9 mouse cellular contexts compared by ENCODE assay signal in genomic region chr16:18798841-18799240, GRCm38 (mm10). TPM values are rescaled to one million over a fixed set of nuclear protein-coding genes. Genes with fewer than 3 reads are reported as not detected.
A peak's percentile ranks its signal among the peaks of the same experiment; 100 is the strongest.
DNase-seq lines count a peak whose midpoint lies in the region; ATAC-seq and TF ChIP-seq lines count a peak whose summit lies in the region.
"Had no signal": no experiment of that assay in that cellular context is flagged by ENCODE, and none has a peak within 500 bp of the region (broad histone marks: within the 10 kb centered on the region; RNA-seq: fewer than 3 reads in every experiment).

No protein-coding gene starts in this region.

- no peak for TF ChIP-seq EP300 in liver, postnatal 0 days (IDR thresholded peaks at IDR 0.05; ENCODE audit: low read depth)

- no peak overlapping the region for H3K4me3 ChIP-seq in liver, postnatal 0 days (ENCODE audit: low read depth, low read length)
- H3K4me3 ChIP-seq in liver, embryonic 12.5 days = no peak overlapping the region
- H3K4me3 ChIP-seq in forebrain, embryonic 13.5 days = no peak overlapping the region
- H3K4me3 ChIP-seq in hindbrain, postnatal 0 days (ENCODE audit: low read length) = no peak overlapping the region
- H3K4me3 ChIP-seq in neural tube, embryonic 14.5 days (ENCODE audit: low read depth, low read length) = no peak overlapping the region
- H3K4me3 ChIP-seq: megakaryocyte, embryonic 14.5 days had no signal

- WGBS in liver, postnatal 0 days (ENCODE audit: insufficient replicate concordance) = 82% methylated on average over 2 of the region's 2 CpGs
- 79% methylated on average over 2 of the region's 2 CpGs for WGBS in liver, embryonic 12.5 days (ENCODE audit: insufficient replicate concordance)
- WGBS in forebrain, embryonic 13.5 days = 80% methylated on average over 2 of the region's 2 CpGs
- 64% methylated on average over 2 of the region's 2 CpGs for WGBS in hindbrain, postnatal 0 days
- WGBS in neural tube, embryonic 14.5 days = 65% methylated on average over 2 of the region's 2 CpGs

- H3K27me3 ChIP-seq in liver, postnatal 0 days (ENCODE audit: insufficient read depth, low read length) = no peaks in the 10 kb centered on the region
- H3K27me3 ChIP-seq in liver, embryonic 12.5 days (replicated peaks) = no peaks in the 10 kb centered on the region
- no peaks in the 10 kb centered on the region for H3K27me3 ChIP-seq in forebrain, embryonic 13.5 days
- no peaks in the 10 kb centered on the region for H3K27me3 ChIP-seq in hindbrain, postnatal 0 days (ENCODE audit: insufficient read depth, low read length)
- no peaks in the 10 kb centered on the region for H3K27me3 ChIP-seq in neural tube, embryonic 14.5 days (ENCODE audit: control insufficient read depth, insufficient read depth, low read length)
- H3K27me3 ChIP-seq: megakaryocyte, embryonic 14.5 days had no signal

- H3K36me3 ChIP-seq in liver, postnatal 0 days (replicated peaks; ENCODE audit: insufficient read depth, low read length) = peaks cover 68% of the 10 kb centered on the region
- H3K36me3 ChIP-seq in liver, embryonic 12.5 days = peaks cover 92% of the 10 kb centered on the region
- peaks cover 80% of the 10 kb centered on the region for H3K36me3 ChIP-seq in forebrain, embryonic 13.5 days (ENCODE audit: poor library complexity, severe bottlenecking)
- no peaks in the 10 kb centered on the region; the same call in 1 of the 2 replicates for H3K36me3 ChIP-seq in hindbrain, postnatal 0 days (ENCODE audit: insufficient read depth, low read length)
- H3K36me3 ChIP-seq in neural tube, embryonic 14.5 days (ENCODE audit: control insufficient read depth, insufficient read depth, low read length) = no peaks in the 10 kb centered on the region

- H3K4me1 ChIP-seq in liver, postnatal 0 days (ENCODE audit: insufficient read depth) = no peaks in the 10 kb centered on the region
- no peaks in the 10 kb centered on the region for H3K4me1 ChIP-seq in liver, embryonic 12.5 days
- H3K4me1 ChIP-seq in forebrain, embryonic 13.5 days = no peaks in the 10 kb centered on the region
- no peaks in the 10 kb centered on the region for H3K4me1 ChIP-seq in hindbrain, postnatal 0 days (ENCODE audit: insufficient read depth, low read length)
- no peaks in the 10 kb centered on the region for H3K4me1 ChIP-seq in neural tube, embryonic 14.5 days (ENCODE audit: control insufficient read depth, insufficient read depth, low read length)

- peak; percentile 72 for TF ChIP-seq CTCF in liver, postnatal 0 days (IDR thresholded peaks at IDR 0.05; ENCODE audit: low read depth)
- peak; percentile 91 for TF ChIP-seq CTCF in hindbrain, postnatal 0 days (IDR thresholded peaks at IDR 0.05; ENCODE audit: low read depth)

- no peak overlapping the region for H3K4me2 ChIP-seq in liver, postnatal 0 days (ENCODE audit: low read depth, low read length)
- H3K4me2 ChIP-seq in liver, embryonic 12.5 days = no peak overlapping the region
- no peak overlapping the region for H3K4me2 ChIP-seq in forebrain, embryonic 13.5 days
- H3K4me2 ChIP-seq in hindbrain, postnatal 0 days (ENCODE audit: low read depth, low read length) = no peak overlapping the region
- H3K4me2 ChIP-seq in neural tube, embryonic 14.5 days (ENCODE audit: low read depth, low read length) = no peak overlapping the region

- no peak for DNase-seq in liver, postnatal 0 days
- peak; percentile 47 to 53 for DNase-seq in adrenal gland, adult 18-20 months (ENCODE audit: low spot score in 2 of 2)
- peak; percentile 75 for DNase-seq in hindbrain, postnatal 0 days (ENCODE audit: low spot score)
- peak; percentile 52 to 74 for DNase-seq in left cerebral cortex, postnatal 10 days (ENCODE audit: extremely low spot score in 1 of 2, low spot score in 2 of 2)

- no peak overlapping the region for H3K9ac ChIP-seq in liver, postnatal 0 days (replicated peaks)
- no peak overlapping the region for H3K9ac ChIP-seq in liver, embryonic 12.5 days
- H3K9ac ChIP-seq in forebrain, embryonic 13.5 days = no peak overlapping the region
- H3K9ac ChIP-seq in hindbrain, postnatal 0 days (replicated peaks; ENCODE audit: low read length) = no peak overlapping the region
- no peak overlapping the region for H3K9ac ChIP-seq in neural tube, embryonic 14.5 days (replicated peaks; ENCODE audit: low read depth, low read length)

- intact Hi-C loops in left cerebral cortex, postnatal 10 days (cut with DNase I) = loop anchor here (1.0 to 10.0 kb wide), 2 partner anchors 103 to 354 kb away; no protein-coding TSS in a partner anchor

- no peak for ATAC-seq in liver, postnatal 0 days
- ATAC-seq in liver, embryonic 12.5 days = no peak
- 0 out of 2 replicates have a peak, but pooled peaks have one; percentile 48 for ATAC-seq in forebrain, embryonic 13.5 days
- ATAC-seq in hindbrain, postnatal 0 days = peak; percentile 80
- ATAC-seq in neural tube, embryonic 14.5 days (ENCODE audit: low read depth) = peak; percentile 86; the same call in 1 of the 2 replicates
- no peak for ATAC-seq in inflammation-experienced regulatory T-cells, adult 6 months

- no peaks in the 10 kb centered on the region for H3K9me3 ChIP-seq in liver, postnatal 0 days (ENCODE audit: low read length)
- no peaks in the 10 kb centered on the region for H3K9me3 ChIP-seq in liver, embryonic 12.5 days (replicated peaks)
- no peaks in the 10 kb centered on the region for H3K9me3 ChIP-seq in forebrain, embryonic 13.5 days (replicated peaks)
- H3K9me3 ChIP-seq in hindbrain, postnatal 0 days (ENCODE audit: low read length) = no peaks in the 10 kb centered on the region
- H3K9me3 ChIP-seq in neural tube, embryonic 14.5 days (ENCODE audit: control insufficient read depth, low read length) = no peaks in the 10 kb centered on the region
- H3K9me3 ChIP-seq: megakaryocyte, embryonic 14.5 days had no signal

- no peak overlapping the region for H3K27ac ChIP-seq in liver, postnatal 0 days (ENCODE audit: low read depth)
- no peak overlapping the region for H3K27ac ChIP-seq in liver, embryonic 12.5 days
- no peak overlapping the region for H3K27ac ChIP-seq in forebrain, embryonic 13.5 days
- no peak overlapping the region for H3K27ac ChIP-seq in hindbrain, postnatal 0 days
- no peak overlapping the region for H3K27ac ChIP-seq in neural tube, embryonic 14.5 days (ENCODE audit: low read depth, low read length)

RNA-seq across cellular contexts. Expression of gene Ufd1, which starts 12.7 kb away (rescaled TPM):
- 39.2 and 41.0 TPM in 2 replicates for polyA plus RNA-seq in liver, postnatal 0 days (2015; fragmentation: Nextera tagmentation; extraction: Ambion mirVana)
- 53.8 and 57.5 TPM in 2 replicates for polyA plus RNA-seq in liver, embryonic 12.5 days (2016; fragmentation: Nextera tagmentation; extraction: Ambion mirVana)
- 100 to 1,000 TPM in 1 of 2 experiments, 10 to 100 TPM in 1; 98.4 to 121 TPM for total RNA-seq in adrenal gland, adult 18-20 months (2021)
- polyA plus RNA-seq in forebrain, embryonic 13.5 days (2015; fragmentation: Nextera tagmentation; extraction: Ambion mirVana) = 114 and 118 TPM in 2 replicates
- total RNA-seq in hindbrain, postnatal 0 days (2014; rRNA removed) = 39.6 and 53.3 TPM in 2 replicates
- 114 and 118 TPM in 2 replicates for polyA plus RNA-seq in hindbrain, postnatal 0 days (2015; fragmentation: Nextera tagmentation; extraction: Ambion mirVana)
- 100 to 1,000 TPM in 1 of 2 experiments, 10 to 100 TPM in 1; 91.3 to 100 TPM for total RNA-seq in left cerebral cortex, postnatal 10 days (2021)
- 106 and 115 TPM in 2 replicates for polyA plus RNA-seq in neural tube, embryonic 14.5 days (2014; fragmentation: Nextera tagmentation; extraction: Ambion mirVana)
- polyA plus RNA-seq in inflammation-experienced regulatory T-cells, adult 6 months (2017; shearing (Covaris generic)) = 100 to 1,000 TPM; 119 to 181 (median 138) TPM

RNA-seq across cellular contexts. Expression of gene Cdc45, which starts 12.9 kb away (rescaled TPM):
- 15.8 and 18.7 TPM in 2 replicates for polyA plus RNA-seq in liver, postnatal 0 days (2015; fragmentation: Nextera tagmentation; extraction: Ambion mirVana)
- polyA plus RNA-seq in liver, embryonic 12.5 days (2016; fragmentation: Nextera tagmentation; extraction: Ambion mirVana) = 54.2 and 55.9 TPM in 2 replicates
- total RNA-seq in adrenal gland, adult 18-20 months (2021) = 10 to 100 TPM in 1 of 2 experiments, 1 to 10 TPM in 1; 6.3 to 11.0 TPM
- polyA plus RNA-seq in forebrain, embryonic 13.5 days (2015; fragmentation: Nextera tagmentation; extraction: Ambion mirVana) = 48.7 and 51.3 TPM in 2 replicates
- 14.8 and 15.9 TPM in 2 replicates for total RNA-seq in hindbrain, postnatal 0 days (2014; rRNA removed)
- polyA plus RNA-seq in hindbrain, postnatal 0 days (2015; fragmentation: Nextera tagmentation; extraction: Ambion mirVana) = 7.2 and 7.9 TPM in 2 replicates
- 1 to 10 TPM; 2.7 to 3.8 TPM for total RNA-seq in left cerebral cortex, postnatal 10 days (2021)
- polyA plus RNA-seq in neural tube, embryonic 14.5 days (2014; fragmentation: Nextera tagmentation; extraction: Ambion mirVana) = 5.6 and 6.8 TPM in 2 replicates
- polyA plus RNA-seq in inflammation-experienced regulatory T-cells, adult 6 months (2017; shearing (Covaris generic)) = 10 to 100 TPM in 1 of 3 experiments, 1 to 10 TPM in 2; 4.4 to 32.2 (median 6.3) TPM

RNA-seq across cellular contexts. Expression of gene Cldn5, which starts 22.2 kb away (rescaled TPM):
- 11.5 and 13.9 TPM in 2 replicates for polyA plus RNA-seq in liver, postnatal 0 days (2015; fragmentation: Nextera tagmentation; extraction: Ambion mirVana)
- 10.7 and 11.8 TPM in 2 replicates for polyA plus RNA-seq in liver, embryonic 12.5 days (2016; fragmentation: Nextera tagmentation; extraction: Ambion mirVana)
- total RNA-seq in adrenal gland, adult 18-20 months (2021) = 10 to 100 TPM in 1 of 2 experiments, 1 to 10 TPM in 1; 4.5 to 13.7 TPM
- 44.6 and 53.2 TPM in 2 replicates for polyA plus RNA-seq in forebrain, embryonic 13.5 days (2015; fragmentation: Nextera tagmentation; extraction: Ambion mirVana)
- 181 and 197 TPM in 2 replicates for total RNA-seq in hindbrain, postnatal 0 days (2014; rRNA removed)
- 121 and 128 TPM in 2 replicates for polyA plus RNA-seq in hindbrain, postnatal 0 days (2015; fragmentation: Nextera tagmentation; extraction: Ambion mirVana)
- total RNA-seq in left cerebral cortex, postnatal 10 days (2021) = 10 to 100 TPM; 78.6 to 85.0 TPM
- polyA plus RNA-seq in neural tube, embryonic 14.5 days (2014; fragmentation: Nextera tagmentation; extraction: Ambion mirVana) = 45.1 and 110 TPM in 2 replicates
- polyA plus RNA-seq in inflammation-experienced regulatory T-cells, adult 6 months (2017; shearing (Covaris generic)) = not detected

RNA-seq across cellular contexts. Expression of gene 2510002D24Rik, which starts 37.5 kb away (rescaled TPM):
- polyA plus RNA-seq in liver, postnatal 0 days (2015; fragmentation: Nextera tagmentation; extraction: Ambion mirVana) = 9.7 and 11.8 TPM in 2 replicates
- polyA plus RNA-seq in liver, embryonic 12.5 days (2016; fragmentation: Nextera tagmentation; extraction: Ambion mirVana) = 32.3 and 32.8 TPM in 2 replicates
- total RNA-seq in adrenal gland, adult 18-20 months (2021) = 10 to 100 TPM in 1 of 2 experiments, 1 to 10 TPM in 1; 9.7 to 18.5 TPM
- polyA plus RNA-seq in forebrain, embryonic 13.5 days (2015; fragmentation: Nextera tagmentation; extraction: Ambion mirVana) = 26.1 and 29.6 TPM in 2 replicates
- 33.4 and 34.1 TPM in 2 replicates for total RNA-seq in hindbrain, postnatal 0 days (2014; rRNA removed)
- polyA plus RNA-seq in hindbrain, postnatal 0 days (2015; fragmentation: Nextera tagmentation; extraction: Ambion mirVana) = 50.1 and 52.1 TPM in 2 replicates
- total RNA-seq in left cerebral cortex, postnatal 10 days (2021) = 10 to 100 TPM; 24.5 to 26.7 TPM
- 33.6 and 44.2 TPM in 2 replicates for polyA plus RNA-seq in neural tube, embryonic 14.5 days (2014; fragmentation: Nextera tagmentation; extraction: Ambion mirVana)
- polyA plus RNA-seq in inflammation-experienced regulatory T-cells, adult 6 months (2017; shearing (Covaris generic)) = 100 to 1,000 TPM in 1 of 3 experiments, 10 to 100 TPM in 2; 69.8 to 105 (median 79.3) TPM

RNA-seq across cellular contexts. Expression of gene Gm28539, which starts 37.5 kb away (rescaled TPM):
- not detected in 2 replicates for polyA plus RNA-seq in liver, postnatal 0 days (2015; fragmentation: Nextera tagmentation; extraction: Ambion mirVana)
- not detected in 2 replicates for polyA plus RNA-seq in liver, embryonic 12.5 days (2016; fragmentation: Nextera tagmentation; extraction: Ambion mirVana)
- total RNA-seq in adrenal gland, adult 18-20 months (2021) = 1 to 10 TPM; 5.3 to 7.5 TPM
- polyA plus RNA-seq in forebrain, embryonic 13.5 days (2015; fragmentation: Nextera tagmentation; extraction: Ambion mirVana) = not detected in 2 replicates
- total RNA-seq in hindbrain, postnatal 0 days (2014; rRNA removed) = not detected in 2 replicates
- not detected in 2 replicates for polyA plus RNA-seq in hindbrain, postnatal 0 days (2015; fragmentation: Nextera tagmentation; extraction: Ambion mirVana)
- 10 to 100 TPM in 1 of 2 experiments, 1 to 10 TPM in 1; 6.8 to 16.1 TPM for total RNA-seq in left cerebral cortex, postnatal 10 days (2021)
- not detected in 2 replicates for polyA plus RNA-seq in neural tube, embryonic 14.5 days (2014; fragmentation: Nextera tagmentation; extraction: Ambion mirVana)
- polyA plus RNA-seq in inflammation-experienced regulatory T-cells, adult 6 months (2017; shearing (Covaris generic)) = not detected

Comparison
In these comparisons a context has a peak if more than half of its experiments do, and no peak if none do; other contexts are left out.
1. ATAC-seq: peak in forebrain, embryonic 13.5 days (single experiment), hindbrain, postnatal 0 days (single experiment) and neural tube, embryonic 14.5 days (single experiment); none in liver, postnatal 0 days (single experiment), liver, embryonic 12.5 days (single experiment) and inflammation-experienced regulatory T-cells, adult 6 months (single experiment).
2. RNA of gene Cldn5, which starts 22.2 kb away (polyA plus RNA-seq): 121 to 128 TPM in hindbrain, postnatal 0 days, 44.6 to 53.2 TPM in forebrain, embryonic 13.5 days, 45.1 to 110 TPM in neural tube, embryonic 14.5 days, 11.5 to 13.9 TPM in liver, postnatal 0 days and 10.7 to 11.8 TPM in liver, embryonic 12.5 days; not detected in inflammation-experienced regulatory T-cells, adult 6 months; every median in the first group is over 10 times any median in the second.